Mouse (Mus musculus) kidney, embryonic 15.5 days (tissue): ENCODE measurements around the gene Hdac5. TPM values are rescaled to one million over a fixed set of nuclear protein-coding genes. Genes with fewer than 3 reads are reported as not detected.

Experiments
- ATAC-seq: fragments of 200-750 bp; cut with Nextera tagmentation; replicated peaks from 2 replicates; pipeline ENCODE4 v1.8.0; 2017; ENCODE audit warnings: moderate TSS enrichment; ENCODE audit not compliant: low FRiP score
- H3K27ac ChIP-seq: fragments of 300-500 bp; sonication (generic); 2 replicates; pipeline ENCODE4 v1.5.1; 2015; ENCODE audit warnings: mild to moderate bottlenecking, inconsistent platforms
- H3K27me3 ChIP-seq: fragments of 300-500 bp; sonication (generic); 2 replicates; pipeline ENCODE4 v1.6.1; 2015; ENCODE audit warnings: inconsistent platforms
- H3K36me3 ChIP-seq: fragments of 300-500 bp; sonication (generic); 2 replicates; pipeline ENCODE4 v1.6.1; 2015; ENCODE audit warnings: inconsistent platforms
- H3K4me1 ChIP-seq: fragments of 300-500 bp; sonication (generic); 2 replicates; pipeline ENCODE4 v1.6.1; 2015; ENCODE audit warnings: inconsistent platforms
- H3K4me2 ChIP-seq: fragments of 300-500 bp; sonication (generic); 2 replicates; pipeline ENCODE4 v1.6.1; 2015; ENCODE audit warnings: moderate library complexity, mild to moderate bottlenecking, inconsistent platforms
- H3K4me3 ChIP-seq: fragments of 300-500 bp; sonication (generic); replicated peaks from 2 replicates; pipeline ENCODE4 v1.5.1; 2015; ENCODE audit warnings: mild to moderate bottlenecking, inconsistent platforms
- H3K9ac ChIP-seq: fragments of 300-500 bp; sonication (generic); 2 replicates; pipeline ENCODE4 v1.6.1; 2015; ENCODE audit warnings: mild to moderate bottlenecking, inconsistent platforms
- H3K9me3 ChIP-seq: fragments of 300-500 bp; sonication (generic); replicated peaks from 2 replicates; pipeline ENCODE4 v1.6.1; 2016; ENCODE audit warnings: inconsistent platforms
- WGBS: fragments of 180-500 bp; shearing (Covaris S2); methylation state at CpG from one replicate; pipeline ENCODE4 v1.1.7; 2015; ENCODE audit warnings: mixed read lengths; 5-methylcytosine and 5-hydroxymethylcytosine counted together
- polyA plus RNA-seq: library from polyadenylated mRNA; unstranded; fragments of >200 nt; fragmentation: Nextera tagmentation; extraction: Ambion mirVana; gene quantifications from 2 replicates; pipeline ENCODE4 v1.2.1, GENCODE M21; 2015

The Hdac5 gene
- polyA plus RNA-seq, 1 experiment from 2014 or later, result 48.4 TPM

DNA sequence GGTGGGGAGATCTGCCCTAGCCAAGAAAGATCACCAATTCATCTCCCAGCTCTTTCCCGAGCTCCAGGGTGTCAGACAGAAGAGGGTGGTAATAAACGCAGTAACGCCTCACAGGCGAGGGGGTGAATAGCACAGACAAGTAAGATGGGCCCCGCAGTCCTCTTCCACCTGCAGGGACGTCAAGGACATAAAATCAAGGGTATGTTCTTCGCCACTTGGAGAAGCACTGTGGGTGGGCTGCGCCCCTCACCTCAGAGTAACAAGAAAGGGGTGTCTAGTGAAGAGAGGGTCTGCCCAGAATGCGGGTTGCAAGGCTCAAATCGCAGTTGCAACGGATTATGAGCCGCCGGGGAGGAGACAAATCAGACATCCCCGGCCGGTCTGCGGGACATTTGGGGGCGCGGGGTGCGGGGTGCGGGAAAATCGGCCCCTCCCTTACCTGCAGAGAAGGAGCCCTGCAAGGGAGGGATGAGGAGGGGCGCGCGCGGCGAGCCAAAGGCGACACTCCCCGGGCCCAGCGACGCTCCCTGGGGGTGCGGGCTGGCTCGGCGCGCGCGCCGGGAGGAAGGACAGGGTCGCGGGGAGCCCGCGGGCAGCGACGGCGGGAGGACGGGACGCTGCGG is 524 bp downstream of the Hdac5 start:
- H3K4me3 ChIP-seq, result peak overlapping the region; percentile 82
- under 1% methylated on average over 46 of the region's 47 CpGs for WGBS
- peak overlapping the region; percentile 69 for H3K9ac ChIP-seq
- H3K36me3 ChIP-seq, result no peaks in the 10 kb centered on the region
- no peaks in the 10 kb centered on the region for H3K9me3 ChIP-seq
- no peaks in the 10 kb centered on the region for H3K27me3 ChIP-seq
- peak overlapping the region; percentile 91 for H3K4me2 ChIP-seq
- peaks cover 48% of the 10 kb centered on the region for H3K4me1 ChIP-seq
- peak overlapping the region; percentile 81 for H3K27ac ChIP-seq
- peak; percentile 26; the same call in 1 of the 2 replicates for ATAC-seq

DNA sequence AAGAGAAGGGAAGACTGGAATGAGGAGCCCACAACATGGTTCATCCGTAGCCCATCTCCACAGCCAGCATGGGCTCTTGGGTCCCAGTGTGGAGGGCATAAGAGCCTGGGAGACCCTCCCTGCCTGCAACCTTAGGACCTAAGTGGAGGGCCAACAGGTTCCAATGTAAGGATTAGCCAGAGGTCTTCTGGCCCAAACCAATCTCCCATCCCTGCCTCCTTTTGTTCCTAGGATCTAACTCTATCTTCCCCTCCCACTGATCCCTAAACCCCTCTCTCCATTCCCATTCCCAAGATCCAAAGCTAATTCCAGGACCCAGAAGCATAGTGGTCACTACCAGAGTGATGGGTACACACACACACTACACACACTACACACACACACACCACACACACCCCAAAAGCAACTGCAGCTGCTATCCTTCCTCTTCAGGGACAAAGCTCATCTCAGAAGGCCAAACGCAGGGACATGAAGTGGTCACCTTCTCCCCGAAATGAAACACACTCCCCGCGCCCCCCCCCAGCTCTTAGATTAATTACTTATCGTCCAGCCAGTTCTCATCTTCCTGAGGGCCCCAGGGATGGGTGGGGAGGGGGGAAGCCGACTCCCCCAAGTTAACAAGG is 1.2 kb downstream of the Hdac5 start:
- Histone ChIP-seq H3K9ac (peak overlapping the region; percentile 69), H3K36me3 (no peaks in the 10 kb centered on the region), H3K4me1 (peaks cover 55% of the 10 kb centered on the region), H3K27ac (no peak overlapping the region), H3K9me3 (no peaks in the 10 kb centered on the region), H3K27me3 (no peaks in the 10 kb centered on the region), H3K4me3 (peak overlapping the region; percentile 82), H3K4me2 (peak overlapping the region; percentile 91)
- 17% methylated on average over 7 of the region's 7 CpGs for WGBS
- no peak for ATAC-seq

DNA sequence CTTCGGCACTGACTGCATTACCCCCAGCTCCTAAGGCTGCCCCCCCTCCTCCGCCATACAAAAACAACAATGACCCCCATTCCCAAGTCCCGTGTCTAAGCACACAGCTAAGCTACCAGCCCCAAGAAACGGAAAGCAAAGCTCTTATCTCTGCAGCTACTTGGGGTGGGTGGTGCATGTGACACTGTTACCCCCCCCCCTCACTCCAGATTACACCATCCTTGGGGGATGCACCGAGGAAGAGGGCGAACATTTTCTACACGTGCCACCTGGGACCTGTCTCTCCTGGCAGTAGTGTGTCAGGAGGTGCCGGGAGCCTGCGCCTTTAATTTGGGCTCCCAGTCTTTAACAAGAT is 1.8 kb downstream of the Hdac5 start:
- peak overlapping the region; percentile 91 for H3K4me2 ChIP-seq
- no peak overlapping the region for H3K27ac ChIP-seq
- peak overlapping the region; percentile 82 for H3K4me3 ChIP-seq
- no peak for ATAC-seq
- H3K9me3 ChIP-seq, result no peaks in the 10 kb centered on the region
- H3K4me1 ChIP-seq, result peaks cover 56% of the 10 kb centered on the region
- 26% methylated on average over 9 of the region's 9 CpGs for WGBS
- H3K36me3 ChIP-seq, result no peaks in the 10 kb centered on the region
- no peak overlapping the region for H3K9ac ChIP-seq
- no peaks in the 10 kb centered on the region for H3K27me3 ChIP-seq

DNA sequence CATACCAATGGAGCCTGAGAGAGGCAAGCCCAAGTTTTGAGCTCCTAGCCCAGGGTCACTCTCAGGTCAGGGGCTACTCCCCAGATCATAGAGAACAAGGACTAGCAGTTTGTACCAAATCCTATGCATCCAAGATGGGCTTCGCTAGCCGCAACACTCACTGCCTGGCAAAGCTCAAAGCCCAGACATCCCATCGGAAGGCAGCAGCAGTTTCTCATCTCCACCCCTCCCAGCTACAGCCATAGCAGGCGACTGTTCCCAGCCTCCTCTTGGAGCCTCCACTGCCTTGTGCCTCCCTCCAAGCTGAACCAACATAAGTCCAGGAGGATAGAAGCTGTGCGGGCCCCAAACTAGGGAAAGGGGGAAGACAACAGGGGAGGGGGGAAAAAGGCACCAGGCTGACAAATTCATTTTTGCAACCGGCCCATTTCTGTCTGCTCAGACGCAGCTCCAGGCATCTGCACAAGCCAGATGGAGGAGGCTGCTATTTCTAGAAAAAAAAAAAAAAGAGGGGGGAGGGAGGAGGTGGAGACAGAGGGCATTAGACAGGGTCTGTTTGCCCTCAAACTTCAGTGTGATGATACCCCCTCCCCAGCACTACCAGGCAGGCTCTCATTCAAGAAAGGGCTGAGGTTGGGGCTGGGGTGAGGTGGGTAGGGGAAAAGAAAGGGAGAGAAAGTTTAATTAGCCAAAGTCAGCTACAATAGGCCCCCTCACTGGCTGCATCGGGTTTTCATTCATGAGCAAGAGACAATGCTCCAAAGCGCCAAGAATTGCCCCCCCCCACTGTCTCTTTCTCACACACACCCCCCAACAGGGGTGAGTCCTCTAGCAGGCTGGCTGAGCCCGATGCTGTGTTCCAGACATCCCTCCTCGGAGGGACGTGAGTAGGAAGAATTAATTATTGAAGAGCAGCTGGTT is 2.4 kb downstream of the Hdac5 start:
- Histone ChIP-seq H3K4me1 (peaks cover 62% of the 10 kb centered on the region), H3K36me3 (peaks cover 3% of the 10 kb centered on the region; the same call in 1 of the 2 replicates), H3K9me3 (no peaks in the 10 kb centered on the region), H3K27ac (no peak overlapping the region), H3K9ac (no peak overlapping the region), H3K4me3 (peak overlapping the region; percentile 82), H3K27me3 (no peaks in the 10 kb centered on the region), H3K4me2 (peak overlapping the region; percentile 91)
- no peak for ATAC-seq
- WGBS, result 26% methylated on average over 12 of the region's 12 CpGs

DNA sequence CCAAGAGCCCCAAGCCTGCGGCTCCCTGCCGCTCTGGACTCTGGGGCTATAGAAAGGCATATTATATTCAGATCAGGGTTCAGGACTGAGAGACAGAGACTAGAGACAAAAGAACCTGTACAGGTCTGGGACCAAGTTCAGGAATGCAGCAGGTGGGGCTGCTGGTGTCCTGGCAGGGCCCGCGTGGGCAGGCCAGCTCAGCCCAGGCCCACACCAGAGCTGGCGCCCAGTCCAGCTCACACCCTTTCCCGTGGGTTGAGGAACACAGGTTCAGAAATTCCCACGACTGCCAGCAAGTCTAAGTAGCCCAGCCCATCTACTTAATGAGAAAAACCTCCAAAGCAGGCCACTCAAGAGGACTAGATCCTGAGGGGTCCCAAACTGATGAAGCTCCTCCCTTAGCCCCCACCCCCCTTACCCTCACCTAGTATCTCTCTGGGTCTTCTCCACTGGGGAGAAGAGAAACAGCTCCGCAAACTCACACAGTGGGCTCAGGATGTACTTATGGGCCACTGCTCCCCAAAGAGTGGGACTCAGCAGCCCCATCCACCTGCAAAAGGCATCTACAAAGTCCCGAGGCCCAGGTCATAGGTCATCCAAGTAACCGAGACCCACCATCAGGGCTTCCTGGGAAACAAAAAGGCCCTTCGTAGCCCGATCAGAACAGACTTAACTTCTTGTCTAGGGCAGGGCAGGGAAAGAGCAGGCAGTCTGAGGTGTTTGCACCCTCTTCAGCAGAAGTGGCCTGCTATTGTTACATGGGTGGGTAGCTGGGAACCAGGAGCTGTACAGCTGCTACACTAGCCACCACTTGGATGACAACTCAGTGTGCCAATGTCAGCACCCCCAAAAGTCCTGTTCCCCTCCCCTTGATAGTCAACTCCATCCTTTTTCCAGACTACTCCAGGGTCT is 3.6 kb downstream of the Hdac5 start:
- Histone ChIP-seq H3K27ac (no peak overlapping the region), H3K4me3 (no peak overlapping the region), H3K4me2 (no peak overlapping the region), H3K36me3 (peaks cover 3% of the 10 kb centered on the region; the same call in 1 of the 2 replicates), H3K9ac (no peak overlapping the region), H3K27me3 (no peaks in the 10 kb centered on the region), H3K9me3 (no peaks in the 10 kb centered on the region), H3K4me1 (peaks cover 73% of the 10 kb centered on the region)
- 72% methylated on average over 12 of the region's 12 CpGs for WGBS
- ATAC-seq, result no peak

DNA sequence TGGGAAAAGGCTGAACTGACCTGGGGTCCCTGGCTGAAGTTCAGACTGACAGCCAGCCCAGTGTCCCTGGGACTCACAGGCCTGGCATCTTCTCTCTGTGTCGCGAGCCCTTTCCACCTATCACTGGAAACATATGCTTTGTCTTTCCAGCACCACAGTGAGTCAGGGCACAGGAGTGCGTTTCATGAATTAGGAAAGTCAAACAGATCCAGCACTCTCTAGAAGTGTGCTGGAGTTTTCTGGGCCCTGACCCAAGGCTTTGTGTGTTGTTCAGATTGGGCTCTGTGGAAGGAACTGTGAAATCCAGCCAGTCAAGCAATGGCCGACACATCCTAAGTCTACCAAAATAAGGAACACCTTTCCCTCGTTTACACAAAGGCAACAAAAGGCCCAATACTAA is 4.7 kb downstream of the Hdac5 start:
- Histone ChIP-seq H3K27me3 (no peaks in the 10 kb centered on the region), H3K4me1 (peaks cover 81% of the 10 kb centered on the region), H3K4me2 (peak overlapping the region; percentile 52; the same call in 1 of the 2 replicates), H3K27ac (no peak overlapping the region), H3K36me3 (peaks cover 3% of the 10 kb centered on the region; the same call in 1 of the 2 replicates), H3K4me3 (no peak overlapping the region), H3K9ac (no peak overlapping the region), H3K9me3 (no peaks in the 10 kb centered on the region)
- 69% methylated on average over 5 of the region's 5 CpGs for WGBS
- no peak for ATAC-seq

DNA sequence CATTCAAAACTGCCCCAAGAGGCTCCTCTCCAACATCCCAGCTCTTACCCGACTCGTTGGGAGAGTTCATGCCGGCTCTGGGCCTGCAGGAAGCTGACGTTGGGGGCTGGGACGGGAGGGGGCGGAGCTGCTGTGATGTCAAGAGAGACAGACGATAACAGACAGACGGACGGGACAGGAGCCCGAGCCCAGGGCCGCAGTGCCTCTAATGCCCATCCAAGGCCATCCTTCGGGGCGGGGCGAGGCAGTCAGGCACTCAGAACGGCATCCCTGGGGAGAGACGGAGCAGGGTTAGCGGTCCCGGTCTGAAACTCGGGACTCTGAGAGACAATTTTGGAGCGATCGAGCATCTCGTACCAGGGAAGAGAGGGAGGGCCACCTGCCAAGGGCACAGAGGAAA is 5.3 kb downstream of the Hdac5 start:
- Histone ChIP-seq H3K36me3 (peaks cover 3% of the 10 kb centered on the region; the same call in 1 of the 2 replicates), H3K9me3 (no peaks in the 10 kb centered on the region), H3K27ac (no peak overlapping the region), H3K9ac (peak overlapping the region; percentile 21; the same call in 1 of the 2 replicates), H3K4me3 (peak overlapping the region; percentile 9), H3K4me2 (peak overlapping the region; percentile 52), H3K27me3 (no peaks in the 10 kb centered on the region), H3K4me1 (peaks cover 86% of the 10 kb centered on the region)
- no peak for ATAC-seq
- WGBS, result 10% methylated on average over 22 of the region's 22 CpGs

DNA sequence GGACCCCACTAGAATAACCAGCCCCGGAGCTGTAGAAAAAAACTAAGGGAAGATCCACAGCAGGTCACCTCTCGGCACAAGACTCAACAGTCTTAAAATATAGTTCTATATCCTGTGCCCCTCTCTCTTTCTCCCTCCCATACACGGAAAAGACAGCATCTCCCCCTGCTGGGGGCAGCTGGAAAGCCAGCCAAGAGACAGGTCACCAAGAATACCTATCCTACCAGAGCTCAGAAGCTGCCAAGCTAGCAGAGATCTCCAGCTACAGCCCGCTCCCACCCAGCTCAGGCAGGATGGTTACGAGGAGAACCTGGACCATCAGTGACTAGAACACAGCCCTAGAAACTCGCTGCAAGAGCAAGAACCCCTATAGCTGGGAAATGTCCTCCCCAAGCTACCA is 6.8 kb downstream of the Hdac5 start:
- Histone ChIP-seq H3K27ac (no peak overlapping the region), H3K4me2 (no peak overlapping the region), H3K4me3 (no peak overlapping the region), H3K9ac (no peak overlapping the region), H3K36me3 (peaks cover 3% of the 10 kb centered on the region; the same call in 1 of the 2 replicates), H3K27me3 (no peaks in the 10 kb centered on the region), H3K4me1 (peaks cover 87% of the 10 kb centered on the region), H3K9me3 (no peaks in the 10 kb centered on the region)
- no peak for ATAC-seq
- 31% methylated on average over 6 of the region's 6 CpGs for WGBS

DNA sequence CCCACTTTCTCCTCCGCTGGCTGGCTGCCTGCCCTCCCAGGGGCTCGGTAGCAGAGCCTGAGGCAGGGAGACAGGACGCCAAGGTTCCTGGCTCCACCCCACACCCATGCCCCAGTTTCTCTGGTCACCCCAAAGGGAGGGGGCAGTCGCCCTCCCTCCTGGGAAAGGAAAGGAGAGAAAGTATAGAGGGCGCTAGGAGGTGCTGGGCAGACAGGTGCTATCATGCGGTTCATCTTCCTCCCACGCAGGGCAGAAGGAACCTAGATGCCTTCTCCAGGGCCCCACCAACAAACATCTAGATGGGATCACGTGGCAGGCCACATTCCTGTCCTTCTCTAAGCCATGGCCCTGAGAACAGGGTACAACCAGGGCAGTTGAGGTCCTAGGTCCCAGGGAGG is 8.0 kb downstream of the Hdac5 start:
- H3K36me3 ChIP-seq, result peaks cover 3% of the 10 kb centered on the region; the same call in 1 of the 2 replicates
- peaks cover 87% of the 10 kb centered on the region for H3K4me1 ChIP-seq
- H3K27ac ChIP-seq, result no peak overlapping the region
- ATAC-seq, result no peak
- H3K4me3 ChIP-seq, result no peak overlapping the region
- H3K27me3 ChIP-seq, result no peaks in the 10 kb centered on the region
- H3K9me3 ChIP-seq, result no peaks in the 10 kb centered on the region
- H3K4me2 ChIP-seq, result no peak overlapping the region
- 53% methylated on average over 8 of the region's 8 CpGs for WGBS
- H3K9ac ChIP-seq, result peak overlapping the region; percentile 5; the same call in 1 of the 2 replicates

DNA sequence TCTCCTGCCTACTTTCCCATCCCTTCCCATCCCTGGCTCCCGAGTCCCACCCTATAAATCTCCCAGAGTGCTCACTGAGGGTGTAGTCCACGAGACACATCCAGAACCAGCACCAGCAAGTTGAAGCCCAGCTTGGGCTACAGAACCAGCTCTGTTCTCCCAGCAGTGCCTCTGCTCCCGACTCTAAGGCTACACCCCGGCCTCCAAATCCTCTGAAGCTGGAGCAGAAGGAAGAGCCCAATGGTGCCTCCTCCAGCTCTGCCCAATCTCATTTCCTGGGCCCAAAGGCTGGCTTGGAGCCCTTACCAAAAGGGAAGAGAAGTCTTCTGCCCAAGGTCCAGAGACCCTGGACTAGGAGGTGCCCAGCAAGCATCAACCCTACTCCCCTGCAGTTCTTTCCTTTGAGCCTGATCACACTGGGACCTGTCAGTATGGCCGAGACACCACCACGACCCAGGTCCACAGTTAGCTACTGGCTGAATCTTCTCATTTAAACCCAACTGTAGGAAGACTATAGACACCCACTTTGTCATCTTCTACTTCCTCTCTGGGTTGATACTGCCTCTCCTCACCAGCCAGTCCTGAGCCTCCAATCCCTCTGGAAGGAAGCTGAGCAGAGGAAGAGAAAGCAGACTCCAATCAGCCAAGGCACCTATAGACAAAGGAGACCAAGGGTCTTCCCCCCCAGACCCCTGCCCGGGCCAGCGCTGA is 8.6 kb downstream of the Hdac5 start:
- peaks cover 88% of the 10 kb centered on the region for H3K4me1 ChIP-seq
- H3K4me3 ChIP-seq, result no peak overlapping the region
- no peak overlapping the region for H3K27ac ChIP-seq
- H3K36me3 ChIP-seq, result peaks cover 3% of the 10 kb centered on the region; the same call in 1 of the 2 replicates
- 78% methylated on average over 8 of the region's 8 CpGs for WGBS
- H3K9ac ChIP-seq, result 0 out of 2 replicates have a peak overlapping the region, but pooled peaks have one; percentile 5
- no peak for ATAC-seq
- no peak overlapping the region for H3K4me2 ChIP-seq
- no peaks in the 10 kb centered on the region for H3K9me3 ChIP-seq
- H3K27me3 ChIP-seq, result no peaks in the 10 kb centered on the region

DNA sequence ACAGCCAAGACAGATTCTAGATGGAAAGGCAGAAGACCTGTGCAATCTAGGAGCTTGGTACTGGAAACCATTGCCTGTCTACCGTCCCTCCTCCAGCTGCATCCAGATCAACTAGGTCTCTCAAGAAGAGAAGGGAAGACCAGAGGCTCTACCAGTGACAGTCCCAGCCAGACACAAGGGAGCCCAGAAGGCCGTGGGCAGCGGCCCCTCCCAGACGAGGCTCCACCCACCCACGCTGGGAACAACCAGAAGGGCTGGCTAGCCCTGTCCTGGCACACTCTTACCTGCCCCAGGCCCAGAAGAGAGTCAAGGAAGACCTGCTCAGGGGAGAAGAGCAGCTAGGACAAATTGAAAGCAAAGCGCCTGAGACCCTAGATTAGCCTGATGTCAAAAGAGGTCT is 9.5 kb downstream of the Hdac5 start:
- no peaks in the 10 kb centered on the region for H3K9me3 ChIP-seq
- H3K27ac ChIP-seq, result no peak overlapping the region
- H3K4me3 ChIP-seq, result no peak overlapping the region
- H3K36me3 ChIP-seq, result peaks cover 3% of the 10 kb centered on the region; the same call in 1 of the 2 replicates
- 66% methylated on average over 6 of the region's 6 CpGs for WGBS
- no peak overlapping the region for H3K4me2 ChIP-seq
- H3K9ac ChIP-seq, result no peak overlapping the region
- H3K4me1 ChIP-seq, result peaks cover 92% of the 10 kb centered on the region
- ATAC-seq, result no peak
- no peaks in the 10 kb centered on the region for H3K27me3 ChIP-seq
